Mouse (Mus musculus) kidney, adult 2 months (tissue): ENCODE data around the gene Ndel1.

Experiments used
- CTCF ChIP-seq: fragments of 200-500 bp; conservative IDR thresholded peaks from 2 replicates; pipeline ENCODE4 v1.5.1; 2011; ENCODE audit warnings: low read depth, mild to moderate bottlenecking, control low read depth, low read length, moderate library complexity, mixed read lengths; ENCODE audit not compliant: insufficient read depth, insufficient read length
- POLR2A ChIP-seq: fragments of 200-500 bp; IDR thresholded peaks from one replicate; pipeline ENCODE4 v1.6.1; 2011; ENCODE audit warnings: low read depth, low read length, control low read depth

GRCm38 (mm10) chr11:68888253-68888652 is 16.6 kb upstream of the Ndel1 start, which contains the start of gene Rnf222:
- TF ChIP-seq CTCF (no peak), POLR2A (no peak)
